Mouse (Mus musculus) ES-Bruce4 (cell line): ENCODE results near the gene Tcte1.

Experiments
- CTCF ChIP-seq: IDR thresholded peaks from one replicate; pipeline ENCODE4 v1.8.1; 2011; ENCODE audit warnings: low read depth, low read length
- POLR2A ChIP-seq: IDR thresholded peaks from one replicate; pipeline ENCODE4 v1.8.1; 2011; ENCODE audit warnings: low read length; ENCODE audit not compliant: insufficient read depth

DNA sequence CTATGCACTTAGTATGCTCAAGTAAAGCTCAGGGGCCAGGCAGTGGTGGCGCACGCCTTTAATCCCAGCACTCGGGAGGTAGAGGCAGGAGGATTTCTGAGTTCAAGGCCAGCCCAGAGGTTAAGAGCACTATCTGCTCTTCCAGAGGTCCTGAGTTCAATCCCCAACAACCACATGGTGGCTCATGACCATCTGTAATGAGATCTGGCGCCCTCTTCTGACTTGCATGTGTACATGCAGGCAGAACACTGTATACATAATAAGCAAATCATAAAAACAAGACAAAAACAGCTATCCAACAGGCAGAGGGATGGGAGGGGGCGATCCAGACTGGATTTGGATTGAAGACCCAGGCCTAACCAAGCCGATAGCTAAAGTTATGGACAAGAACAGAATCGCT is 55.6 kb downstream of the Tcte1 start:
- TF ChIP-seq POLR2A = no peak
- TF ChIP-seq CTCF = peak; percentile 19
